Mouse (Mus musculus): ENCODE data around the gene Nfix.

GRCm38 (mm10) chr8:84702561-84702960 is 97.6 kb downstream of the Nfix start:
- no peak for TF ChIP-seq CTCF (conservative IDR thresholded peaks at IDR 0.05; ENCODE audit: low read length)
- TF ChIP-seq NANOG (IDR thresholded peaks at IDR 0.05; ENCODE audit: borderline replicate concordance, low read length) = no peak
